Mouse (Mus musculus) heart, postnatal 0 days (tissue): ENCODE results near the gene Alkbh3.

ENCODE experiments used
- CTCF ChIP-seq: IDR thresholded peaks from 2 replicates; pipeline ENCODE4 v1.5.1; 2016; ENCODE audit warnings: antibody characterized with exemption, control low read depth, low read depth
- EP300 ChIP-seq: IDR thresholded peaks from 2 replicates; pipeline ENCODE4 v1.6.1; 2016; ENCODE audit warnings: antibody characterized with exemption, low read depth

DNA sequence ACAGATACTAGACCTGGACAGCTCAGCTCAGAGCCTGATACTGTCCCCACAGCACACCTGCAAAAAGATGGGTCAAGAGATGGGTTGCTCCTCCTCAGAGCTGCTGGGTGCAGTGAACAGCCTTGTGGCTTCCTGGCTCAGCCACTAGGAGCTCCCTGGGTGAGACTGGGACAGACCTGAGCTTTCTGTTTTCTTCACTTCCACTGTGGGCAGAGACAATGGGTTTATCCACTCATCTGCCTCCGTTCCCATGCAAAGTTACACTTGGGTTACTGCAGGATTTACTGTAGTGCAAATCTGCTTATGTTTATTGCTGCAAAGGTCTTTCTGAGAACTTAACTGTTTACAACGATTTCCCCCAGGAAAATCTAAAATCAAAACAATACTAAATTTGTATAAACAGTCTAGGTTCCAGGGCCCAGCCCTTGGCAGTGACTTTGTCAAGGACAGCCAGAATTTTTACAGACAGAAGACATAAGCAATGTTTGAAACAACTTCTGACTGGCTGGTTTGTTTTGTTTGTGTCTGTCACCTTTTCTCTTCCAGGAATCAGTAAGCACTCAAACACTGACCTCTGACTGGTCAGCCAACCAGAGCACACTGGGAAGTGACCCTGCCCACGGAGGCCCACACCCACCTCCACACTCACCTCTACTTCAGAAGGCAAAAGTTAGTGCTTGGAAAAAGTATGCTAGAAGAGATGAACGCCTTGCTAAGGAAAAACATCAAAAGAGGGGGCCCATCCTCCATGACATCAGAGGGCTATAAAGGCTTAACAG is 28.0 kb downstream of the Alkbh3 start:
- TF ChIP-seq EP300 = no peak
- TF ChIP-seq CTCF = no peak
